Comparison of ENCODE assay signal across 9 mouse cellular contexts in genomic region chr11:86953096-86953495, GRCm38 (mm10). TPM values are rescaled to one million over a fixed set of nuclear protein-coding genes. Genes with fewer than 3 reads are reported as not detected.
DNase-seq lines count a peak whose midpoint lies in the region; ATAC-seq and TF ChIP-seq lines count a peak whose summit lies in the region.
"Had no signal": no experiment of that assay in that cellular context is flagged by ENCODE, and none has a peak within 500 bp of the region (broad histone marks: within the 10 kb centered on the region; RNA-seq: fewer than 3 reads in every experiment).

No protein-coding gene starts in this region.

- H3K9me3 ChIP-seq in liver, embryonic 12.5 days (replicated peaks) = no peaks in the 10 kb centered on the region
- H3K9me3 ChIP-seq: limb, embryonic 13.5 days had no signal

- H3K9ac ChIP-seq in liver, embryonic 12.5 days = no peak overlapping the region
- H3K9ac ChIP-seq: limb, embryonic 13.5 days had no signal

- intact Hi-C loops in gastrocnemius, postnatal 14 days (cut with DNase I; ENCODE audit: low total_unique reads) = no loop called here

- no peak overlapping the region for H3K4me3 ChIP-seq in liver, embryonic 12.5 days
- H3K4me3 ChIP-seq in myocyte = no peak overlapping the region
- H3K4me3 ChIP-seq: limb, embryonic 13.5 days had no signal

- WGBS in liver, embryonic 12.5 days (ENCODE audit: insufficient replicate concordance) = 72% methylated on average over 8 of the region's 8 CpGs

- no peak for TF ChIP-seq POLR2A in myocyte (IDR thresholded peaks at IDR 0.05; ENCODE audit: insufficient read length, low read depth)

- H3K4me1 ChIP-seq in liver, embryonic 12.5 days = peaks cover 30% of the 10 kb centered on the region

- no peak overlapping the region for H3ac ChIP-seq in myocyte (ENCODE audit: control insufficient read depth, insufficient read length)

- H3K4me2 ChIP-seq in liver, embryonic 12.5 days = no peak overlapping the region
- H3K4me2 ChIP-seq in myocyte (ENCODE audit: low read depth) = peak overlapping the region; percentile 35
- H3K4me2 ChIP-seq: limb, embryonic 13.5 days had no signal

- H3K36me3 ChIP-seq in liver, embryonic 12.5 days = no peaks in the 10 kb centered on the region
- no peaks in the 10 kb centered on the region for H3K36me3 ChIP-seq in myocyte (ENCODE audit: control insufficient read depth, insufficient read depth)

- no peaks in the 10 kb centered on the region for H3K27me3 ChIP-seq in liver, embryonic 12.5 days (replicated peaks)
- no peaks in the 10 kb centered on the region for H3K27me3 ChIP-seq in myocyte (ENCODE audit: control insufficient read depth, insufficient read depth, insufficient read length)
- H3K27me3 ChIP-seq: limb, embryonic 13.5 days had no signal

- peak; percentile 23 for DNase-seq in liver
- peak; percentile 69 for DNase-seq in adrenal gland, adult 8-10 months
- peak; percentile 69 for DNase-seq in gastrocnemius, postnatal 14 days
- DNase-seq in cerebellum, postnatal 25 days = no peak
- DNase-seq in thymus, postnatal 25 days = no peak

- no peak overlapping the region for H3K27ac ChIP-seq in liver, embryonic 12.5 days
- H3K27ac ChIP-seq: limb, embryonic 13.5 days had no signal

- H3K79me2 ChIP-seq in myocyte (ENCODE audit: control insufficient read depth, insufficient read depth) = no peaks in the 10 kb centered on the region

- ATAC-seq in liver, embryonic 12.5 days = no peak
- ATAC-seq: intestine, embryonic 16.5 days had no signal

TF ChIP-seq in myocyte, 11 proteins besides CTCF, POLR2A, EP300 and RAD21:
- TF ChIP-seq CEBPB (IDR thresholded peaks at IDR 0.05; ENCODE audit: insufficient read depth, poor library complexity, severe bottlenecking) (no peak), MYOG (IDR thresholded peaks at IDR 0.05; ENCODE audit: control insufficient read depth in 1 of 3, insufficient read depth in 1 of 3, insufficient read length in 2 of 3, low read depth in 2 of 3) (peak in 1 of 3 experiments; percentile 4)

RNA-seq across cellular contexts. Expression of gene Ypel2, which starts 40.4 kb away (rescaled TPM):
- polyA plus RNA-seq in liver, embryonic 12.5 days (2016; fragmentation: Nextera tagmentation; extraction: Ambion mirVana) = 1.3 and 1.4 TPM in 2 replicates
- total RNA-seq in adrenal gland, adult 8-10 months (2022) = 10 to 100 TPM; 22.2 to 53.0 (median 26.6) TPM
- 1 to 10 TPM; 6.7 to 9.7 TPM for total RNA-seq in gastrocnemius, postnatal 14 days (2021)
- 1.5 TPM for polyA plus RNA-seq in myocyte (2012; fragmentation: generic; extraction: Trizol)

Comparison
In these comparisons a context has a peak if more than half of its experiments do, and no peak if none do; other contexts are left out.
1. DNase-seq: peak in liver (single experiment), adrenal gland, adult 8-10 months (single experiment) and gastrocnemius, postnatal 14 days (single experiment); none in cerebellum, postnatal 25 days (0 of 2) and thymus, postnatal 25 days (single experiment).